Mouse (Mus musculus): ENCODE data around the gene Schip1.

Gene Schip1

GRCm38 (mm10) chr3:68664337-68664736 lies 599.7 kb downstream of the Schip1 start:
- DNase-seq (ENCODE audit: low read depth, low spot score) = no peak

- no peak for DNase-seq (ENCODE audit: low read depth, low spot score)
These were observed 601.8 kb downstream of the Schip1 start for GRCm38 (mm10) chr3:68666377-68666776.

GRCm38 (mm10) chr3:68667852-68668251 lies 603.2 kb downstream of the Schip1 start:
- no peak for DNase-seq (ENCODE audit: low read depth, low spot score)

- no peak for DNase-seq (ENCODE audit: low read depth, low spot score)
These were observed 604.9 kb downstream of the Schip1 start for GRCm38 (mm10) chr3:68669418-68669974.

- DNase-seq (ENCODE audit: low read depth, low spot score) = no peak
These were observed 610.1 kb downstream of the Schip1 start for GRCm38 (mm10) chr3:68674721-68675120.

GRCm38 (mm10) chr3:68675216-68675835 lies 610.7 kb downstream of the Schip1 start:
- DNase-seq (ENCODE audit: low read depth, low spot score) = no peak
